Mouse (Mus musculus) midbrain, embryonic 10.5 days (tissue): ENCODE measurements at regions not wholly inside any gene's neighbourhood (a gene's known extent, or its start where the extent isn't known, plus 50 kb on each side); places are given as distances from the start of the nearest gene placed in this dataset.

Source experiments
- DNase-seq: peaks from one replicate; pipeline ENCODE4 v3.0.0-alpha.2; 2017; ENCODE audit warnings: low spot score
- H3K27ac ChIP-seq: fragments of 300-500 bp; sonication (generic); replicated peaks from 2 replicates; pipeline ENCODE4 v1.5.1; 2016; ENCODE audit warnings: mild to moderate bottlenecking
- H3K27me3 ChIP-seq: fragments of 300-500 bp; sonication (generic); 2 replicates; pipeline ENCODE4 v1.6.1; 2016; ENCODE audit warnings: low read depth, mild to moderate bottlenecking; ENCODE audit not compliant: poor library complexity, severe bottlenecking
- H3K36me3 ChIP-seq: fragments of 300-500 bp; sonication (generic); 2 replicates; pipeline ENCODE4 v1.6.1; 2016; ENCODE audit warnings: mild to moderate bottlenecking, moderate library complexity
- H3K4me1 ChIP-seq: fragments of 300-500 bp; sonication (generic); 2 replicates; pipeline ENCODE4 v1.6.1; 2016
- H3K4me3 ChIP-seq: fragments of 300-500 bp; sonication (generic); 2 replicates; pipeline ENCODE4 v1.5.1; 2016; ENCODE audit warnings: mild to moderate bottlenecking, moderate library complexity
- H3K9me3 ChIP-seq: fragments of 300-500 bp; sonication (generic); replicated peaks from 2 replicates; pipeline ENCODE4 v1.6.1; 2016; ENCODE audit warnings: mild to moderate bottlenecking
- WGBS: fragments of 180-500 bp; shearing (Covaris S2); methylation state at CpG from one replicate; pipeline ENCODE4 v1.1.7; 2016; 5-methylcytosine and 5-hydroxymethylcytosine counted together

- 92% methylated on average over 18 of the region's 18 CpGs for WGBS
- H3K4me3 ChIP-seq: no peak overlapping the region
- H3K27me3 ChIP-seq: peaks cover 52% of the 10 kb centered on the region
Measured at GRCm38 (mm10) chr9:61222212-61223003, 149.8 kb upstream of the Tle3 start.

GRCm38 (mm10) chr9:61225020-61225652 is 147.0 kb upstream of the Tle3 start:
- 0 out of 2 replicates have a peak, but pooled peaks cover 6% of the 10 kb centered on the region for H3K9me3 ChIP-seq
- H3K27ac ChIP-seq: no peak overlapping the region
- peaks cover 31% of the 10 kb centered on the region for H3K4me1 ChIP-seq
- H3K4me3 ChIP-seq: no peak overlapping the region
- DNase-seq: no peak
- peaks cover 34% of the 10 kb centered on the region; the same call in 1 of the 2 replicates for H3K27me3 ChIP-seq
- 83% methylated on average over 4 of the region's 4 CpGs for WGBS
- no peaks in the 10 kb centered on the region for H3K36me3 ChIP-seq

More at GRCm38 (mm10) chr9:61222212-61223003, 149.8 kb upstream of the Tle3 start:
- Histone ChIP-seq H3K36me3 (no peaks in the 10 kb centered on the region), H3K27ac (no peak overlapping the region), H3K4me1 (peaks cover 18% of the 10 kb centered on the region), H3K9me3 (0 out of 2 replicates have a peak, but pooled peaks cover 6% of the 10 kb centered on the region)
- DNase-seq: no peak

- H3K27me3 ChIP-seq: peaks cover 31% of the 10 kb centered on the region; the same call in 1 of the 2 replicates
- H3K36me3 ChIP-seq: no peaks in the 10 kb centered on the region
- no peak overlapping the region for H3K4me3 ChIP-seq
- DNase-seq: no peak
- peaks cover 35% of the 10 kb centered on the region for H3K4me1 ChIP-seq
- 83% methylated on average over 1 of the region's 1 CpGs for WGBS
- 0 out of 2 replicates have a peak overlapping the region, but pooled peaks have one; percentile 38 for H3K27ac ChIP-seq
- H3K9me3 ChIP-seq: 0 out of 2 replicates have a peak, but pooled peaks cover 6% of the 10 kb centered on the region
Measured at GRCm38 (mm10) chr9:61225882-61226281, 146.3 kb upstream of the Tle3 start.

GRCm38 (mm10) chr9:61226596-61227384 is 145.4 kb upstream of the Tle3 start:
- Histone ChIP-seq H3K27ac (peak overlapping the region; percentile 43; the same call in 1 of the 2 replicates), H3K27me3 (peaks cover 30% of the 10 kb centered on the region), H3K9me3 (0 out of 2 replicates have a peak, but pooled peaks cover 6% of the 10 kb centered on the region), H3K4me3 (no peak overlapping the region), H3K4me1 (peaks cover 35% of the 10 kb centered on the region), H3K36me3 (no peaks in the 10 kb centered on the region)
- 82% methylated on average over 12 of the region's 12 CpGs for WGBS
- DNase-seq: no peak

GRCm38 (mm10) chr9:61227492-61228229 is 144.5 kb upstream of the Tle3 start:
- 0 out of 2 replicates have a peak, but pooled peaks cover 6% of the 10 kb centered on the region for H3K9me3 ChIP-seq
- peaks cover 30% of the 10 kb centered on the region for H3K27me3 ChIP-seq
- no peaks in the 10 kb centered on the region for H3K36me3 ChIP-seq
- 65% methylated on average over 19 of the region's 19 CpGs for WGBS
- peak overlapping the region; percentile 43 for H3K27ac ChIP-seq
- no peak overlapping the region for H3K4me3 ChIP-seq
- peaks cover 35% of the 10 kb centered on the region for H3K4me1 ChIP-seq
- DNase-seq: no peak

GRCm38 (mm10) chr9:61228230-61228631 is 143.9 kb upstream of the Tle3 start:
- Histone ChIP-seq H3K9me3 (0 out of 2 replicates have a peak, but pooled peaks cover 1% of the 10 kb centered on the region), H3K4me1 (peaks cover 35% of the 10 kb centered on the region), H3K36me3 (no peaks in the 10 kb centered on the region), H3K27me3 (peaks cover 36% of the 10 kb centered on the region), H3K4me3 (no peak overlapping the region), H3K27ac (0 out of 2 replicates have a peak overlapping the region, but pooled peaks have one; percentile 42)
- DNase-seq: no peak
- 73% methylated on average over 6 of the region's 6 CpGs for WGBS

- Histone ChIP-seq H3K4me3 (no peak overlapping the region), H3K4me1 (peaks cover 32% of the 10 kb centered on the region), H3K27ac (no peak overlapping the region), H3K9me3 (no peaks in the 10 kb centered on the region), H3K36me3 (no peaks in the 10 kb centered on the region), H3K27me3 (peaks cover 48% of the 10 kb centered on the region)
- 86% methylated on average over 4 of the region's 4 CpGs for WGBS
- DNase-seq: no peak
Measured at GRCm38 (mm10) chr9:61230306-61230705, 141.9 kb upstream of the Tle3 start.

GRCm38 (mm10) chr9:61232630-61233029 is 139.5 kb upstream of the Tle3 start:
- H3K36me3 ChIP-seq: no peaks in the 10 kb centered on the region
- H3K27ac ChIP-seq: no peak overlapping the region
- peaks cover 42% of the 10 kb centered on the region for H3K27me3 ChIP-seq
- H3K9me3 ChIP-seq: no peaks in the 10 kb centered on the region
- peaks cover 44% of the 10 kb centered on the region for H3K4me1 ChIP-seq
- WGBS: 85% methylated on average over 7 of the region's 7 CpGs
- DNase-seq: no peak
- H3K4me3 ChIP-seq: no peak overlapping the region

GRCm38 (mm10) chr9:61233251-61233650 is 138.9 kb upstream of the Tle3 start:
- DNase-seq: no peak
- peaks cover 48% of the 10 kb centered on the region for H3K27me3 ChIP-seq
- WGBS: 79% methylated on average over 2 of the region's 2 CpGs

GRCm38 (mm10) chr9:61235653-61236610 is 136.2 kb upstream of the Tle3 start:
- H3K4me1 ChIP-seq: peaks cover 57% of the 10 kb centered on the region
- 25% methylated on average over 17 of the region's 17 CpGs for WGBS
- H3K36me3 ChIP-seq: no peaks in the 10 kb centered on the region
- no peaks in the 10 kb centered on the region for H3K9me3 ChIP-seq
- peak; percentile 57 for DNase-seq
- 0 out of 2 replicates have a peak overlapping the region, but pooled peaks have one; percentile 12 for H3K4me3 ChIP-seq
- H3K27me3 ChIP-seq: peaks cover 72% of the 10 kb centered on the region
- peak overlapping the region; percentile 81 for H3K27ac ChIP-seq

More at GRCm38 (mm10) chr9:61233251-61233650, 138.9 kb upstream of the Tle3 start:
- no peak overlapping the region; the same call in 1 of the 2 replicates for H3K27ac ChIP-seq
- H3K4me3 ChIP-seq: no peak overlapping the region
- peaks cover 44% of the 10 kb centered on the region for H3K4me1 ChIP-seq
- H3K9me3 ChIP-seq: no peaks in the 10 kb centered on the region
- no peaks in the 10 kb centered on the region for H3K36me3 ChIP-seq

- H3K9me3 ChIP-seq: no peaks in the 10 kb centered on the region
- DNase-seq: peak; percentile 50
- no peaks in the 10 kb centered on the region for H3K36me3 ChIP-seq
- H3K27ac ChIP-seq: peak overlapping the region; percentile 81
- H3K27me3 ChIP-seq: peaks cover 50% of the 10 kb centered on the region
- WGBS: 41% methylated on average over 4 of the region's 4 CpGs
- no peak overlapping the region for H3K4me3 ChIP-seq
- peaks cover 80% of the 10 kb centered on the region for H3K4me1 ChIP-seq
Measured at GRCm38 (mm10) chr9:61238687-61239250, 133.4 kb upstream of the Tle3 start.
